Mouse (Mus musculus) bone marrow, adult 2 months (tissue): Measurements from ENCODE around the gene Fam178b. TPM values are rescaled to one million over a fixed set of nuclear protein-coding genes. Genes with fewer than 3 reads are reported as not detected.

ENCODE experiments used
- H3K27ac ChIP-seq: fragments of 200-500 bp; 2 replicates; pipeline ENCODE4 v1.5.1; 2012; ENCODE audit warnings: low read depth, mild to moderate bottlenecking, control low read depth, inconsistent platforms, low read length; ENCODE audit not compliant: control insufficient read depth, poor library complexity, insufficient read depth
- H3K4me1 ChIP-seq: fragments of 200-500 bp; 2 replicates; pipeline ENCODE4 v1.6.1; 2011; ENCODE audit warnings: low read length; ENCODE audit not compliant: control insufficient read depth, insufficient read depth
- H3K4me3 ChIP-seq: fragments of 200-500 bp; replicated peaks from 2 replicates; pipeline ENCODE3; 2011; ENCODE audit warnings: mild to moderate bottlenecking, low read depth, low read length, control low read depth; ENCODE audit not compliant: control insufficient read depth
- CTCF ChIP-seq: fragments of 200-500 bp; IDR thresholded peaks from 2 replicates; pipeline ENCODE4 v1.5.1; 2011; ENCODE audit warnings: low read length, control low read depth; ENCODE audit not compliant: control insufficient read depth, insufficient read depth
- POLR2A ChIP-seq: fragments of 200-500 bp; IDR thresholded peaks from 2 replicates; pipeline ENCODE4 v1.6.1; 2011; ENCODE audit warnings: low read depth, mild to moderate bottlenecking, control low read depth, low read length, borderline replicate concordance; ENCODE audit not compliant: control insufficient read depth
- WGBS: fragments of 180-500 bp; shearing (Covaris S2); methylation state at CpG from one replicate; pipeline ENCODE4 v1.1.7; 2018; 5-methylcytosine and 5-hydroxymethylcytosine counted together
- polyA plus RNA-seq: library from polyadenylated mRNA; stranded (reverse); fragments of >200 nt; gene quantifications from 2 replicates; pipeline ENCODE4 v1.2.4, GENCODE M21; 2011; ENCODE audit warnings: low replicate concordance; ENCODE audit not compliant: missing spikeins, insufficient read depth, insufficient read length

Fam178b gene
- polyA plus RNA-seq, 1 experiment = not detected

DNA sequence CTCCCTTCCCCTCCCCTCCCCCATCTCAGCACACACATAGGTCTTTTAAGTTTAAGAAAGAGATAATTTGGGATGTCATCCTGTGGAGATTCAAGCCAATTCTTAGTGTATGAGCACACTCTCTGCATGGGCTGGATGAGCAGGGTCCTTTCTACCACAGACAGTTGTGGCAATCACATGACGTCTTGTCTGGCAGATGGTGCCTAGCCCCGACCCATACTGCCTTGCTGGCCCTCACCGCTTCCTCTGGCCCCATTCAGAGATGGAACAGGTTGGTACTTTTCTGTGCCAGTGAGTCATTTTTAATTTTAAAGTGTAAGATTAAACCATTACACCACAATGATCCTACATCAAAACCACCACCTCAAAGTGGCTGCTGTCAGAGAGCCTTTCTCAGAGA, 36.7 kb downstream of the Fam178b start:
- peaks cover 2% of the 10 kb centered on the region for H3K4me1 ChIP-seq
- no peak overlapping the region for H3K4me3 ChIP-seq
- 58% methylated on average over 3 of the region's 3 CpGs for WGBS
- TF ChIP-seq CTCF (no peak), POLR2A (no peak)
- H3K27ac ChIP-seq = no peak overlapping the region

DNA sequence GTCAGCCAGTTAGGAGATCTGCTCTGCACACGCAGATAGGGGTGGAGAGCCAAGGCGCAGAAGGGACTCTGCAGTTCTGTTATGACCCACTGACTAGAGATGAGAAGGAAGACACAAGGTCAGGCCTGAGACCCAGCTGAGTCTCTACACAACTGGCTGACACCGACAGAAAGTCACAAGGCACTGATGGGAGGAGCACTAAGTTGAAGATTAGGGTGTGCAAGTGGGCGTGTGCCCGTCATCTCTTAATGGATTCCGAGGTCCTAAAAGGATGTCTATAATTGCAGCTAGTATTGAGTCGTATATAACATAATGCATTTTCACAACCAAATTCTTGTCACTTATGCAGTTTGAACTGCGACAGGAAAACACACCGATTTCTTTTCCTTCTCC, 38.4 kb downstream of the Fam178b start:
- 76% methylated on average over 9 of the region's 9 CpGs for WGBS
- TF ChIP-seq POLR2A (no peak), CTCF (no peak)
- H3K27ac ChIP-seq = no peak overlapping the region
- H3K4me3 ChIP-seq = no peak overlapping the region
- peaks cover 4% of the 10 kb centered on the region for H3K4me1 ChIP-seq

GRCm38 (mm10) chr1:36643957-36644614, 38.9 kb downstream of the Fam178b start:
- Histone ChIP-seq H3K4me1 (peaks cover 4% of the 10 kb centered on the region), H3K4me3 (no peak overlapping the region), H3K27ac (no peak overlapping the region)
- 73% methylated on average over 7 of the region's 7 CpGs for WGBS
- TF ChIP-seq CTCF (no peak), POLR2A (no peak)

- H3K27ac ChIP-seq = no peak overlapping the region
- whole genome bisulfite sequencing = 67% methylated on average over 2 of the region's 2 CpGs
- peaks cover 5% of the 10 kb centered on the region for H3K4me1 ChIP-seq
- H3K4me3 ChIP-seq = no peak overlapping the region
- no peak for TF ChIP-seq POLR2A
- no peak for TF ChIP-seq CTCF
Observed at GRCm38 (mm10) chr1:36635826-36636485, 47.0 kb downstream of the Fam178b start.

DNA sequence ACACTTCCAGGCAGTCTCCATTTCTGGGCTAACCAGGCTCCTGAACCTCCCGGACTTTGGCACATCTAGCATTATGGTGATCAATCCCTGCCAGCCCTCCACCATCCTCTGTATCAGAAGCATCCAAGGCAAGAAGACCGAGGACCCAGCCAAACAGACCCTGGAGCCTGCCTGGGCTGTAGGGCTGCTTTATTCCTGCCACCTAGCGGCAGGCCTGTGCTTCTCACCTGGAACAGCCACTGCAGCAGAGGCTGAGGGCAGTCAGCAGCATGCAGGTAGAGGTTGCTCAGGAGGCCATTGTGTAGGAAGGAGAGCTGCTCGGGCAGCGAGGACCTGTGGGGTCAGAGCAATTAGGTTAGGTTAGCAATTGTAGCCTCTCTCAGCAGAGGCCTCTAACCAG, 48.0 kb downstream of the Fam178b start:
- 32% methylated on average over 5 of the region's 5 CpGs for WGBS
- Histone ChIP-seq H3K4me3 (no peak overlapping the region), H3K27ac (no peak overlapping the region), H3K4me1 (peaks cover 5% of the 10 kb centered on the region)
- TF ChIP-seq CTCF = peak; percentile 71
- no peak for TF ChIP-seq POLR2A

DNA sequence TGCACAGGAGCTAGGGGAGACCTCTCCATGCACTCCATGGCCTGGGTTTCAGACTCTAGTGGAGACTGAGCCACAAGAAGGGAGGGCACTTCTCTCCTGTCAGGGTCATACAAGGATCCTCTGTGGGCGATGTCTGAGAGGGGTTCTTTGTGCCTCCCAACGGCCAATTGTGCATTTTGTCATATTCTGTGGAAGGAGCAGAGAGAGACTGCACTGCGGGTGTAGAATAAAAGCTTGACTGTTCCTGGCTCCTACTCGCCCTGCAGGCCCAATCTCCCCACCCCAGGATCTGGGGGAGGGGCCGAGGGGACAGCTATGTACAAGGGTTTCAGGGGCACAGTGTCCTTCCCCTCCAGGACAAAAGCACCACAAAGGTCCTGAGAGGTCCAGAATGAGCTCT, 49.1 kb downstream of the Fam178b start:
- WGBS = 81% methylated on average over 5 of the region's 5 CpGs
- TF ChIP-seq CTCF (no peak), POLR2A (no peak)
- H3K4me3 ChIP-seq = no peak overlapping the region
- H3K4me1 ChIP-seq = peaks cover 6% of the 10 kb centered on the region
- no peak overlapping the region for H3K27ac ChIP-seq

- Histone ChIP-seq H3K4me3 (no peak overlapping the region), H3K27ac (no peak overlapping the region), H3K4me1 (peaks cover 6% of the 10 kb centered on the region; the same call in 1 of the 2 replicates)
- 88% methylated on average over 1 of the region's 1 CpGs for WGBS
- TF ChIP-seq POLR2A = no peak
- no peak for TF ChIP-seq CTCF
Observed at GRCm38 (mm10) chr1:36632846-36633245, 50.1 kb downstream of the Fam178b start.

GRCm38 (mm10) chr1:36632090-36632489, 50.9 kb downstream of the Fam178b start:
- WGBS = 85% methylated on average over 4 of the region's 4 CpGs
- Histone ChIP-seq H3K4me1 (peaks cover 6% of the 10 kb centered on the region; the same call in 1 of the 2 replicates), H3K4me3 (no peak overlapping the region), H3K27ac (no peak overlapping the region)
- no peak for TF ChIP-seq POLR2A
- no peak for TF ChIP-seq CTCF

DNA sequence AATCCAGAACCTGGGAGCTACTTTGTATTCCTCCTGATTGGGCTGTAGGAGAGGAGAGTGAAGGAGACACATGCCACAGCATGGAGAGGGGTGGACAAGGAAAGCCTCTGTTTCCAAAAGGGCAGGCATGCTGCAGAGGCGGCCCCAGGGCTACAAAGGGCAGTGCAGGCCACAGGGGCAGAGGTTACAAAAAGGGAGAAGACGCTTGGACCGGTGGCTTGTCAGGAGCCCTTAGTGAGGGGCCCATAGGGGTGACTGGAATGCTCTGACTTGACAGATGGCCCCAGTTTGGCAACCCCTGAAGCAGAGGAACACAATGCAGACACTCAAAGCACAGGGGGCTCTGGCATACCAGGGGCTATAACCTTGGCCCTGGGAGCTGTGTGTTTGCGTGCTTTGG, 51.6 kb downstream of the Fam178b start:
- WGBS = 89% methylated on average over 4 of the region's 4 CpGs

More for the DNA sequence above, 51.6 kb downstream of the Fam178b start:
- peaks cover 3% of the 10 kb centered on the region; the same call in 1 of the 2 replicates for H3K4me1 ChIP-seq
- no peak overlapping the region for H3K27ac ChIP-seq
- no peak for TF ChIP-seq CTCF
- TF ChIP-seq POLR2A = no peak
- no peak overlapping the region for H3K4me3 ChIP-seq
